Mouse (Mus musculus) embryonic facial prominence, embryonic 13.5 days (tissue): ENCODE results near the gene Taf8. TPM values are rescaled to one million over a fixed set of nuclear protein-coding genes. Genes with fewer than 3 reads are reported as not detected.
A peak's percentile ranks its signal among the peaks of the same experiment; 100 is the strongest.

Experiments
- ATAC-seq: fragments of 200-750 bp; cut with Nextera tagmentation; 2 replicates; pipeline ENCODE4 v1.8.0; 2017; ENCODE audit warnings: low read depth; ENCODE audit not compliant: insufficient number of reproducible peaks, insufficient read depth, low FRiP score, low TSS enrichment
- H3K27ac ChIP-seq: fragments of 300-500 bp; sonication (generic); 2 replicates; pipeline ENCODE4 v1.5.1; 2015; ENCODE audit warnings: moderate library complexity, mild to moderate bottlenecking, inconsistent platforms
- H3K27me3 ChIP-seq: fragments of 300-500 bp; sonication (generic); 2 replicates; pipeline ENCODE4 v1.6.1; 2015; ENCODE audit warnings: mild to moderate bottlenecking, inconsistent platforms
- H3K36me3 ChIP-seq: fragments of 300-500 bp; sonication (generic); 2 replicates; pipeline ENCODE4 v1.6.1; 2015; ENCODE audit warnings: mild to moderate bottlenecking, inconsistent platforms
- H3K4me1 ChIP-seq: fragments of 300-500 bp; sonication (generic); 2 replicates; pipeline ENCODE4 v1.6.1; 2015; ENCODE audit warnings: inconsistent platforms
- H3K4me2 ChIP-seq: fragments of 300-500 bp; sonication (generic); 2 replicates; pipeline ENCODE4 v1.6.1; 2015; ENCODE audit warnings: moderate library complexity, mild to moderate bottlenecking, inconsistent platforms
- H3K4me3 ChIP-seq: fragments of 300-500 bp; sonication (generic); 2 replicates; pipeline ENCODE4 v1.5.1; 2015; ENCODE audit warnings: mild to moderate bottlenecking, inconsistent platforms
- H3K9ac ChIP-seq: fragments of 300-500 bp; sonication (generic); 2 replicates; pipeline ENCODE4 v1.6.1; 2015; ENCODE audit warnings: mild to moderate bottlenecking, inconsistent platforms
- H3K9me3 ChIP-seq: fragments of 300-500 bp; sonication (generic); 2 replicates; pipeline ENCODE4 v1.6.1; 2016; ENCODE audit warnings: inconsistent platforms
- WGBS: fragments of 180-500 bp; shearing (Covaris S2); methylation state at CpG from one replicate; pipeline ENCODE4 v1.1.7; 2015; ENCODE audit warnings: mixed read lengths; 5-methylcytosine and 5-hydroxymethylcytosine counted together
- polyA plus RNA-seq: library from polyadenylated mRNA; unstranded; fragments of >200 nt; fragmentation: Nextera tagmentation; extraction: Ambion mirVana; gene quantifications from 2 replicates; pipeline ENCODE4 v1.2.1, GENCODE M21; 2015

Gene Taf8
- polyA plus RNA-seq, 1 experiment from 2014 or later, result 38.1 TPM

- no peak for ATAC-seq
- Histone ChIP-seq H3K4me2 (no peak overlapping the region), H3K27ac (no peak overlapping the region), H3K36me3 (no peaks in the 10 kb centered on the region), H3K9me3 (no peaks in the 10 kb centered on the region), H3K27me3 (no peaks in the 10 kb centered on the region), H3K9ac (no peak overlapping the region), H3K4me3 (no peak overlapping the region), H3K4me1 (peaks cover 10% of the 10 kb centered on the region; the same call in 1 of the 2 replicates)
- WGBS, result 63% methylated on average over 3 of the region's 3 CpGs
Observed at GRCm38 (mm10) chr17:47479887-47480286, 22.2 kb downstream of the Taf8 start.

GRCm38 (mm10) chr17:47475714-47476113 is 26.4 kb downstream of the Taf8 start:
- no peak overlapping the region for H3K9ac ChIP-seq
- H3K27me3 ChIP-seq, result no peaks in the 10 kb centered on the region
- no peak overlapping the region for H3K27ac ChIP-seq
- 56% methylated on average over 3 of the region's 3 CpGs for WGBS
- no peaks in the 10 kb centered on the region; the same call in 1 of the 2 replicates for H3K9me3 ChIP-seq
- peaks cover 13% of the 10 kb centered on the region; the same call in 1 of the 2 replicates for H3K4me1 ChIP-seq
- no peak overlapping the region for H3K4me2 ChIP-seq
- ATAC-seq, result no peak
- no peak overlapping the region for H3K4me3 ChIP-seq
- H3K36me3 ChIP-seq, result no peaks in the 10 kb centered on the region

- Histone ChIP-seq H3K27me3 (no peaks in the 10 kb centered on the region), H3K9me3 (no peaks in the 10 kb centered on the region; the same call in 1 of the 2 replicates), H3K4me2 (no peak overlapping the region), H3K4me3 (no peak overlapping the region), H3K36me3 (no peaks in the 10 kb centered on the region), H3K9ac (no peak overlapping the region), H3K4me1 (peaks cover 18% of the 10 kb centered on the region), H3K27ac (no peak overlapping the region)
- no peak for ATAC-seq
- 84% methylated on average over 4 of the region's 4 CpGs for WGBS
Observed at GRCm38 (mm10) chr17:47475181-47475580, 26.9 kb downstream of the Taf8 start.

- Histone ChIP-seq H3K9ac (no peak overlapping the region), H3K9me3 (no peaks in the 10 kb centered on the region; the same call in 1 of the 2 replicates), H3K4me3 (no peak overlapping the region), H3K27ac (no peak overlapping the region), H3K36me3 (no peaks in the 10 kb centered on the region), H3K4me1 (peaks cover 20% of the 10 kb centered on the region), H3K27me3 (peaks cover 6% of the 10 kb centered on the region), H3K4me2 (no peak overlapping the region)
- ATAC-seq, result no peak
- WGBS, result 84% methylated on average over 4 of the region's 4 CpGs
Observed at GRCm38 (mm10) chr17:47474250-47474649, 27.8 kb downstream of the Taf8 start.

- 14% methylated on average over 8 of the region's 8 CpGs for WGBS
Observed at GRCm38 (mm10) chr17:47473434-47473974, 28.6 kb downstream of the Taf8 start.

GRCm38 (mm10) chr17:47472435-47473350 is 29.4 kb downstream of the Taf8 start:
- peaks cover 32% of the 10 kb centered on the region for H3K4me1 ChIP-seq
- H3K27me3 ChIP-seq, result peaks cover 22% of the 10 kb centered on the region
- H3K9me3 ChIP-seq, result no peaks in the 10 kb centered on the region; the same call in 1 of the 2 replicates
- no peaks in the 10 kb centered on the region for H3K36me3 ChIP-seq
- H3K9ac ChIP-seq, result no peak overlapping the region
- no peak overlapping the region for H3K4me2 ChIP-seq
- ATAC-seq, result 0 out of 2 replicates have a peak, but pooled peaks have one; percentile 27
- H3K27ac ChIP-seq, result no peak overlapping the region
- 46% methylated on average over 15 of the region's 15 CpGs for WGBS
- no peak overlapping the region for H3K4me3 ChIP-seq

More at GRCm38 (mm10) chr17:47473434-47473974, 28.6 kb downstream of the Taf8 start:
- Histone ChIP-seq H3K9me3 (no peaks in the 10 kb centered on the region; the same call in 1 of the 2 replicates), H3K27ac (no peak overlapping the region), H3K36me3 (no peaks in the 10 kb centered on the region), H3K4me3 (no peak overlapping the region), H3K4me2 (no peak overlapping the region), H3K4me1 (peaks cover 26% of the 10 kb centered on the region), H3K27me3 (peaks cover 14% of the 10 kb centered on the region), H3K9ac (no peak overlapping the region)
- no peak for ATAC-seq

GRCm38 (mm10) chr17:47470686-47471085 is 31.4 kb downstream of the Taf8 start:
- Histone ChIP-seq H3K4me3 (no peak overlapping the region), H3K27ac (peak overlapping the region; percentile 66; the same call in 1 of the 2 replicates), H3K27me3 (peaks cover 33% of the 10 kb centered on the region), H3K4me2 (no peak overlapping the region), H3K36me3 (no peaks in the 10 kb centered on the region), H3K9me3 (no peaks in the 10 kb centered on the region; the same call in 1 of the 2 replicates), H3K4me1 (peaks cover 41% of the 10 kb centered on the region), H3K9ac (no peak overlapping the region)
- ATAC-seq, result no peak
- 47% methylated on average over 5 of the region's 5 CpGs for WGBS

GRCm38 (mm10) chr17:47470121-47470520 is 32.0 kb downstream of the Taf8 start:
- no peak overlapping the region for H3K27ac ChIP-seq
- 84% methylated on average over 4 of the region's 4 CpGs for WGBS
- peaks cover 33% of the 10 kb centered on the region for H3K27me3 ChIP-seq

GRCm38 (mm10) chr17:47469642-47470041 is 32.5 kb downstream of the Taf8 start:
- Histone ChIP-seq H3K9ac (no peak overlapping the region), H3K27ac (no peak overlapping the region), H3K4me2 (no peak overlapping the region), H3K27me3 (peaks cover 33% of the 10 kb centered on the region), H3K4me3 (no peak overlapping the region), H3K36me3 (no peaks in the 10 kb centered on the region), H3K4me1 (peaks cover 48% of the 10 kb centered on the region), H3K9me3 (no peaks in the 10 kb centered on the region; the same call in 1 of the 2 replicates)
- WGBS, result 91% methylated on average over 4 of the region's 4 CpGs
- no peak for ATAC-seq

More at GRCm38 (mm10) chr17:47470121-47470520, 32.0 kb downstream of the Taf8 start:
- no peaks in the 10 kb centered on the region; the same call in 1 of the 2 replicates for H3K9me3 ChIP-seq
- no peak overlapping the region for H3K9ac ChIP-seq
- peaks cover 47% of the 10 kb centered on the region for H3K4me1 ChIP-seq
- no peak overlapping the region for H3K4me3 ChIP-seq
- H3K4me2 ChIP-seq, result no peak overlapping the region
- no peaks in the 10 kb centered on the region for H3K36me3 ChIP-seq
- ATAC-seq, result no peak

GRCm38 (mm10) chr17:47468466-47468865 is 33.6 kb downstream of the Taf8 start:
- Histone ChIP-seq H3K4me2 (peak overlapping the region; percentile 48), H3K27ac (no peak overlapping the region), H3K9me3 (no peaks in the 10 kb centered on the region), H3K27me3 (peaks cover 33% of the 10 kb centered on the region), H3K4me1 (peaks cover 48% of the 10 kb centered on the region), H3K9ac (peak overlapping the region; percentile 44; the same call in 1 of the 2 replicates), H3K36me3 (no peaks in the 10 kb centered on the region), H3K4me3 (peak overlapping the region; percentile 34)
- ATAC-seq, result no peak
- WGBS, result 13% methylated on average over 34 of the region's 34 CpGs

GRCm38 (mm10) chr17:47468063-47468462 is 34.0 kb downstream of the Taf8 start:
- ATAC-seq, result no peak
- Histone ChIP-seq H3K9me3 (no peaks in the 10 kb centered on the region), H3K9ac (peak overlapping the region; percentile 44; the same call in 1 of the 2 replicates), H3K4me2 (peak overlapping the region; percentile 48), H3K27me3 (peaks cover 33% of the 10 kb centered on the region), H3K4me1 (peaks cover 46% of the 10 kb centered on the region), H3K27ac (no peak overlapping the region), H3K36me3 (no peaks in the 10 kb centered on the region), H3K4me3 (peak overlapping the region; percentile 34)
- 19% methylated on average over 14 of the region's 14 CpGs for WGBS
